Mouse (Mus musculus) lung, postnatal 4 days (tissue): ENCODE measurements around the gene Plcb4.

Source experiments
- DNase-seq, 2 experiments: peaks; one replicate each; pipeline ENCODE4 v3.0.0; 2021

The Plcb4 gene

GRCm38 (mm10) chr2:135811453-135812101 is 152.8 kb downstream of the Plcb4 start:
- DNase-seq: no peak

- DNase-seq: no peak
These were observed 154.0 kb downstream of the Plcb4 start for GRCm38 (mm10) chr2:135812701-135813246.

GRCm38 (mm10) chr2:135820691-135821090 is 161.9 kb downstream of the Plcb4 start:
- DNase-seq: no peak

GRCm38 (mm10) chr2:135823690-135824089 is 164.9 kb downstream of the Plcb4 start:
- no peak for DNase-seq

- DNase-seq: no peak
These were observed 165.9 kb downstream of the Plcb4 start for GRCm38 (mm10) chr2:135824757-135825156.

GRCm38 (mm10) chr2:135825645-135826044 is 166.8 kb downstream of the Plcb4 start:
- no peak for DNase-seq

GRCm38 (mm10) chr2:135826616-135827360 is 168.0 kb downstream of the Plcb4 start:
- no peak for DNase-seq

GRCm38 (mm10) chr2:135828446-135828845 is 169.6 kb downstream of the Plcb4 start:
- no peak for DNase-seq

- no peak for DNase-seq
These were observed 174.9 kb downstream of the Plcb4 start for GRCm38 (mm10) chr2:135833743-135834142.

GRCm38 (mm10) chr2:135834435-135834834 is 175.6 kb downstream of the Plcb4 start:
- no peak for DNase-seq

- DNase-seq: no peak
These were observed 177.1 kb downstream of the Plcb4 start for GRCm38 (mm10) chr2:135835911-135836310.

- DNase-seq: no peak
These were observed 177.6 kb downstream of the Plcb4 start for GRCm38 (mm10) chr2:135836426-135836825.

- DNase-seq: no peak
These were observed 178.9 kb downstream of the Plcb4 start for GRCm38 (mm10) chr2:135837730-135838129.

GRCm38 (mm10) chr2:135838135-135838534 is 179.3 kb downstream of the Plcb4 start:
- DNase-seq: no peak

GRCm38 (mm10) chr2:135838651-135839286 is 180.0 kb downstream of the Plcb4 start:
- DNase-seq: no peak

- DNase-seq: no peak
These were observed 184.9 kb downstream of the Plcb4 start for GRCm38 (mm10) chr2:135843721-135844120.

GRCm38 (mm10) chr2:135846903-135847302 is 188.1 kb downstream of the Plcb4 start:
- DNase-seq: no peak

- DNase-seq: no peak
These were observed 188.9 kb downstream of the Plcb4 start for GRCm38 (mm10) chr2:135847738-135848137.

GRCm38 (mm10) chr2:135848169-135848568 is 189.4 kb downstream of the Plcb4 start:
- DNase-seq: no peak

- DNase-seq: no peak
These were observed 193.2 kb downstream of the Plcb4 start for GRCm38 (mm10) chr2:135851964-135852363.

GRCm38 (mm10) chr2:135853085-135853484 is 194.3 kb downstream of the Plcb4 start:
- DNase-seq: no peak

- no peak for DNase-seq
These were observed 195.2 kb downstream of the Plcb4 start for GRCm38 (mm10) chr2:135854059-135854458.

GRCm38 (mm10) chr2:135855890-135856490 is 197.2 kb downstream of the Plcb4 start:
- no peak for DNase-seq
